Mouse (Mus musculus) layer of hippocampus, adult 18-20 months (tissue): Measurements from ENCODE around the gene Nvl. TPM values are rescaled to one million over a fixed set of nuclear protein-coding genes. Genes with fewer than 3 reads are reported as not detected.

Experiments used
- DNase-seq, 2 experiments: peaks; one replicate each; pipeline ENCODE4 v3.0.0; 2022; ENCODE audit warnings: low spot score in 2 of 2
- long read RNA-seq: library from polyadenylated mRNA; stranded (forward); transcript quantifications from one replicate; pipeline ENCODE4 v2.0.0, GENCODE M21; 2021
- total RNA-seq, 2 experiments: library from RNA; stranded (reverse); gene quantifications; 2 replicates each; pipeline ENCODE4 v1.2.3; 2021

Gene Nvl
- total RNA-seq, result 10 to 100 TPM; 29.2 to 30.2 TPM
- long read RNA-seq, full-length matches to known transcripts, result 19 of 37 reads
- long read RNA-seq, partial matches to known transcripts, result 1 of 37 reads
- long read RNA-seq, other reads (novel, unspliced or antisense), result 17 of 37 reads

DNA sequence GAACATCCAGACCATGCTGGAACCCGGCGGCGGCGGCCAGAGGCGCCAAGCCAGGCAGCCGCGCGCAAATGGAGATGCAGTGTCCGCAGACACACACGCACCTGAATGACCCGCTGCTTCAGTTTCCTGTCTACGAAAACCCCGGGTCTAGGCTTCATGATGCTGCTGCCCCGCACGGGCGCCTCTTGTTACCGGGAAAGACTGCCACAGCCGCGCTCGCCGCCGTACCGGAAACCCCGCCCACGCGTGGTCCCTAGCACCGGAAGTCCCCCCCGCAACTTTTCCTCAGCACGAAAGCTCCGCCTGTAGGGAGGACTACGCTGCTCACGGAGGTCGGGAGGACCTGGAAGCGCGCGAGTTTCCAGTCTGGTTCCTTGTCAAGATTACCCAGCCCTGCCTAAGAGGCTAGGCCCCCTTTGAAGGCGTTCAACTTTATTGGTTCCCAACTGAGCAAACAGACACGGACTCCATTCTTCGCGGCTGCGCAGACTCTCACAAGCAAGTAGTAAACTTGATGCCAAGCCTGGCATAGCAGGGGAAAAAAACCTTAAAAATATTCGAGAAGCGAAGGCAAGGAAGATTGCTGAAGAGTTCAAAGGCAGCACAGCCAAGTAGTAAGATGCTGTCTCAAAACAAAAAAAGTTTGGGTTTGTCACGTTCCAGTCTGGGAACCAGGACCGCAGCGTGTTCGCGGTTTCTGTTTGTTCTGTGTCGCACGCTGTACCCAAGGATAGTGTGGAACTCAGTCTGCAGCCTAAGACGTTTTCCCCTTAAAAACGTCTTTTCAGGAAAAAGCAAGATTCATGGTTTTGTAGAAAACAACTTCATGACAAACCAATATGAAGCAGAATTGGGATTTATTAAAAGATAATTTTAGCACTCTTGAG, at the start of gene Nvl, which contains the start of gene Cnih4:
Gene Nvl, minus strand, starts transcription at position 255 of the 887 bp plus-strand sequence.
Gene Cnih4, plus strand, starts transcription at position 744 of the 887 bp plus-strand sequence.
- peak; percentile 89 to 97 for DNase-seq

DNA sequence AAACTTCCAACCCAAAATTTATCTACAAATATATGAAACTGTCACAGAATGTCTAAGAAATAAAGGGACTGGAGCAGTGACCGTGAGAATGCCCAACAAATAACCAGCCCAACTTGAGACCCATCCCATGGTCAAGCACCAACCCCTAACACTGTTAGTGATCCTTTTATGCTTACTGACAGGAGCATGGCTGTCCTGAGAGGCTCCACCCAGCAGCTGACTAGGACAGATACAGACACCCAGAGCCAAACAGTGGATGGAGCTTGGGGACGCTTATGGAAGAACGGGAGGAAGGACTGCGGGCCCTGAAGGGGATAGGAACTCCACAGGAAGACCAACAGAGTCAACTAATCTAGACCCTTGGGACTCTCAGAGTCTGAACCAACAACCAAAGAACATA, 44.9 kb upstream of the Nvl start:
- no peak for DNase-seq

- DNase-seq, result no peak
Observed at GRCm38 (mm10) chr1:181170210-181170609, 26.2 kb upstream of the Nvl start.

DNA sequence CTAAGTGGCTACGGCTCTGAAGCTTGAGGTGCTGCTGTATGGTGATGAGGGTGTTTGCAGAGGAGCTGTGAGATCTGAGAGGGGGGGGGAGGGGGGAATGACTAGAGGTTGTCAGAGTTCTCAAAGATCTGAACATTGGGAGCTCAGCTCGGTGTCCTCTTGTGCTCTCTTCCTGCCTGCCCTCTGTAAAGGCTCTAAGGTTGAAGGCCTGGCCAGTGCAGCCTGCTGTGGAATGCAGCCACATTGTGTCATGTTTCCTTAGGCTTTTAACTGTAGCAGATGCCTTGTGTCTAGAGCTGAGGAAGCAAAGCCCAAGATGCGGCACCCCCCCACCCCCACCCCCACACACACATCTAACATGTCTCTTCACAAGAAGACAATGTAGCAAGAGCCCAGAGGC, 24.4 kb upstream of the Nvl start:
- DNase-seq, result no peak

GRCm38 (mm10) chr1:181167816-181168215, 23.8 kb upstream of the Nvl start:
- no peak for DNase-seq

GRCm38 (mm10) chr1:181151541-181151940, 7.5 kb upstream of the Nvl start:
- DNase-seq, result no peak

DNA sequence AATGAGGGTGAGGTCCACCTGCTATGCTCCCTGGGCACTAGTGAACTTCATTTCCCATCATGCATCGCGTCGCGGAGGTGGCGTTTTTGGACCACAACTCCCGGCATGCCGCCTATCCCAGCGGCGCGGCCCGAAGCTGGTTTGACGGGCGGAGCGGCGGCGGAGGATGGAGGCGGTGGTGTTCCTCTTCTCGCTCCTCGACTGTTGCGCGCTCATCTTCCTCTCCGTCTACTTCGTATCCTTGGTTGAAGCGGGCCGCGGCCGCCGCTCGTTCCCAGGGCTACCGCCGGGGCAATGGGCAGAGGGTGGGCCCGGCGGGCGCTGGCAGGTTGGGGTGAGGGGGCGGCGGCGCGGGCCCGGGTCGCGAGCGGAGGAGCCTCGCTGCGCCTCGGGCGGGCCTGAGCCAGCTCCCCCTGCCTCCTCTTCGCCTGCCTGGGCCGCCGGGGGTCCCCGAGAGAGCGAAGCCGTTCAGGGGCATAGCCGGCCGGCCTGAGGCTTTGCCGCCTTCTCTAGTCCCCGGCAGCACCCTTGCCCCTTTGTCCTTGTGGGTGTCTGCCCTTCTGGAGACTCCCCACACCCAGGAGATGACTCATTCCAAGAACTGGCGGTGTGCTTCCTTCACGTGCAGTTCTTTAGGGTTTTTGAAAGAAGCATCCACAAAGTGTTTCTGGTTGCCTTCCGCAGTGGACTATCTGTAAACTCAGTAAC, 7.0 kb upstream of the Nvl start:
- DNase-seq, result peak; percentile 89 to 95

- no peak for DNase-seq
Observed at GRCm38 (mm10) chr1:181150431-181150826, 6.4 kb upstream of the Nvl start.

DNA sequence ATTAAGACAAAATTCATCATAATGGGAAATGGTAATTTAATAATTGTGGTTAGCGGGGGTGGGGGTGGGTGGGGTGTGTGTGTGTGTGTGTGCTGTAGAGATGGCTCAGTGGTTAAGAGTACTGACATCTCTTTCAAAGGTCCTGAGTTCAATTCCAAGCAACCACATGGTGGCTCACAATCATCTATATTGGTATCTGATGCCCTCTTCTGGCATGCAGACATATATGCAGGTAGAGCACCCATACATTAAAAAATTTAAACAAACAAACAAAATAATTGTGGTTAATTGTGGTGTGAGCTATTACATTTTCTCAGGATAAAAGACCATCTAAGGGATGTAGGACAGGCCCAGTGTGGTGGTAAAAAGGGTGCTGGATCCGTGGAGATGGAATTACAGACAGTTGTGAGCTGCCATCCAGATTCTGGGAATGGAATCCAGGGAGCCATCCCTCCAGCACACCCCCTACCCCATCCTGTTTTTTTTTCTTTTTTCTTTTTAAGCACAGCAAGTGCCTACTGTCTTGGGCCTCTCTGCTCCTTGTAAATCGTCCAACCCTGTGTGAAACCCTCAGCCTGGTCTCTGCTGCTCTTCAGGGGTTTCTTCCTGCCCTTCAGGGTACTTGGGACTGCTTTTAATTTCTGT, 5.5 kb upstream of the Nvl start:
- DNase-seq, result no peak

DNA sequence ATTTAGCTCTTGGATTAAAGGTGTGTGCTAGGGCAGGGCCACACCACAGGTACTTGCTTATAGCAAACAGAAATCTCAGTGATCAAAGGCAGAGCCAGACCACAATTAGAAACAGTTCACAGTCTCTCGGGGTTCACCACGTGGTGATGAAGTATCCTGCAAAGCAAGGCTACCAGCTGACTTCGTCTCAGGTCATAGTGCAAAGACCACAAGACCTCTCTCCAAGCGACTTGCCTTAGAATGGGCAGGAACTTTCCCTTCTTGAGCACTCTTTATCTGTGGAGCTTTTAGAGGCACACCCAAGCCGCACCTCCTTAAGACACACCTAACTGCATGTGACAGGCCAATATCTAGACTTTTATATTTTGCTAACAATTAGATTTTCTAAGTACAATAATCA, 4.5 kb upstream of the Nvl start:
- no peak for DNase-seq

DNA sequence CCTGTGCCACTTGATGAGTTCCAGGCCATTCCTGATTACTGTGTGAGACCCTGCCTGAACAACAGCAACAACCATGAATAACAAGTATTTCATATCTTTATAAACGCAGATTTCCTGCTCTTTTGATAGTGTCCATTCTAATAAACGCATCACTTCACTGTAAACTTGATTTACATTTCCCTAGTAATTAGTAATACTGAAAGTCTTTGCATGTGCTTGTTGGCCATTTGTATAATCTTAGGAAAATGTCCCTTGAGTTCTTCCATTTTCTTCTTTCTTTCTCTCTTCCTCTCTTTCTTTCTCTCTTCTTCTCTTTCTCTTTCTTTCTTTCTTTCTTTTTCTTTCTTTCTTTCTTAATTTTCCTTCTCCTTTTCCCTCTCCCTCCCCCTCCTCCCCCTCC, 2.2 kb upstream of the Nvl start:
- no peak for DNase-seq

DNA sequence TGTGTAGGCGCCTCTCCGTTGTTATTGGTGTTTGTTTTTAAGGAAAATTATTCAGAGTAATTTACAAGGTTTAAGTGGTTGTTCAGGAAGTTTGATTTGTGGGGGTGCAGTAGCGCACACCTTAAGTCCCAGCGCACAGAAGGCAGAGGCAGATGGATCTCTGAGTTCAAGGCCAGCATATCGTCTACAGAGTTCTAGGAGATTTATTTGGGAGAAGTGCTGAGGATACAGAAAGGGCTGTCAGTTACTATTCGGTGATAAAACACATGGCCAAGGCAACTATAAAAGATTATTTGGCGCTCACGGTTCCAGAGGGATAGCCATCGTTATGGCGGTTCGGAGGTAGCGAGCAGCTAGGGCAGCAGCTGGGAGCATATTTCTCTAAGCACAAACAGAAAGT, 962 bp upstream of the Nvl start:
- DNase-seq, result no peak

GRCm38 (mm10) chr1:181143609-181143949, 425 bp downstream of the Nvl start:
- DNase-seq, result no peak

- DNase-seq, result no peak
Observed at GRCm38 (mm10) chr1:181138730-181139129, 5.3 kb downstream of the Nvl start.

DNA sequence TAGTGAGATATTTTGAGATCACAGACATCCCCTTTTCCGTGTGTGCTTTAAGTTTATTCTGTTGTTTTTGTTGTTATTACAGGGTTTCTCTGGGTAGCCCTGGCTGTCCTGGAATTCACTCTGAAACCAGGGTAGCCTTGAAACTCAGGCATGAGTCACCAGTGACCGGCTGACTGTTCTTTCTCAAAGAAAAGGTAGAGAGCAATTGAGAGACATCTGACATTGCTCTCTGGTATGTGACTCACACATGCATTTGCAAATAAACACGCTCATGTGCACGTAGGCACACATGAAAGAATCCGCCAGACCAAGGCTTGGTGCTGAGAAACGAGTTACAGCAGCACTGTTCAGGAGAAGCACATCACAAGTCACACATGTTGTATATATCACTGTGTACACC, 12.1 kb downstream of the Nvl start:
- no peak for DNase-seq

DNA sequence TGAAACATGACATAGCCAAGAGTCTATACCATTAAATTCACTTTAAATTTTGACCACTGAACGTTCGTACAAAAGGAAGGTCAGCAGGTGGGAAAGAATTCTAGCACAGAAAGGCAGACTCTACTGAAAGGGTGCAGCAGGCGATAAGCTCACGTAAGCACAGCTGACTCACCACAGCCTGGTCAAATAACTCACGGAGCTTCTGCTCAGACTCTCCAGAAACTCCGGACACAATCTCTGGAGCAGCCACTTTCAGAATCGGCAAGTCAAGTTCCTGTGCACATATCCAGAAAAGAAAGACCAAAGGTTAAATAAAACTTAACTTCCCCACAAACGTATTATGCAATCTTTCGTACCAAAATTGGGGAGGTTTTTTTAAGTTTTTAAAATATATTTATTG, 17.2 kb downstream of the Nvl start:
- DNase-seq, result no peak

DNA sequence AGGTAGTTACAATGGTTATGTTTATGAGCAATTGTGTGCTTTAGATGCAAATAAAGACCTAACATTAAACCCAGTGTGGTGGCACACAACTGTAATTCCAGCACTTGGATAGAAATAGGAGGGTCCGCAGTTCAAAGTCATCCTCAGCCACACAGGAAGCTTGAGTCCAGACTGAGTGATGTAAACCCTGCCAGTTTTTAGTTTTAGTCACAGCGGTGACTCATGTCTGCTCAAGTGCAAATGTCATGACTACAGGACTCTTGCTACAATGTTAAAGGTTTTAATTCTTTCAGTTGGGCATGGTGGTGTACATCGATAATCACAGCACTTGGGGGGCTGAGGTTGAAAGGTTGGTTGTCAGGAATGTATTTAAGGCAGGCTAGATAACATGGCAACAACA, 18.1 kb downstream of the Nvl start:
- no peak for DNase-seq

DNA sequence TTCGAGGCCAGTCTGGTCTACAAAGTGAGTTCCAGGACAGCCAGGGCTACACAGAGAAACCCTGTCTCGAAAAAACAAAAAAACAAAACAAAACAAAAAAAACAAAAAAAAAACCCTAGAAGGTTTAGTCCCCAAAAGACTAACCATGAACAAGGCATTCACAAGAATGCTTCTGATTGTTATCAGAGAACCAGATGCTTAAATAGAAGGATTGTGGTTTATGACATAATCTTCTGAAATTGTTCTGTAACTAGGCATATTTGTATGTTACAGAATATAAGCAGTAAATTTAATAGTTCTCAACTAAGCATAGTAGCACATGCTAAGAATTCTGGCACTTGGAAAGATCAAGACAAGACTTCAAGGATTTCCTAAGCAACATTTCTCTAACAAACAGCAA, 19.9 kb downstream of the Nvl start:
- no peak for DNase-seq

GRCm38 (mm10) chr1:181117112-181117511, 26.9 kb downstream of the Nvl start:
- no peak for DNase-seq

- no peak for DNase-seq
Observed at GRCm38 (mm10) chr1:181090048-181090447, 54.0 kb downstream of the Nvl start.

DNA sequence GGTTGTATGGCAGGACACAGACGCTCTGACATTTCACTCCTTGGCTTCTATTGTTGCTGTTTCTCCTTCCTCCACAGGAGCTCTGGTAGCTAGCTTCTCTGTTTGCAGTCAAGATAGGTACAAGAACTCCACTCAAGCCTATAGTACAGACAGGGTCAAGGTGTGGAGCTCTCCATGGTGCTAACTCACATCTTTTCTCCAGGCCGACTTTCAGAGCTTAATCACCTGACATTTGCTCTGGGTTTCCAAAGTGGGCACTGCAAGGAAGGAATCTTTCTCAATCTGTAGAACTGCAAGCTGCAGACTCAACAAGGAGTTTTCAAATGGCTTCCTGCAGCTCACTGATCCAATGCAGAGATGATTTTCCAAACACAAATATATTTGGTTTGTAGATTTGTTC, 60.0 kb downstream of the Nvl start:
- no peak for DNase-seq

- DNase-seq, result no peak
Observed at GRCm38 (mm10) chr1:181073075-181073474, 70.9 kb downstream of the Nvl start.
